Mouse (Mus musculus): ENCODE measurements around the gene Phlda1.
"Not testable (repeated sequence)": the region's sequence is repeated elsewhere in the genome, so short reads cannot be mapped to it uniquely, and the experiment has no call there.

The Phlda1 gene

DNA sequence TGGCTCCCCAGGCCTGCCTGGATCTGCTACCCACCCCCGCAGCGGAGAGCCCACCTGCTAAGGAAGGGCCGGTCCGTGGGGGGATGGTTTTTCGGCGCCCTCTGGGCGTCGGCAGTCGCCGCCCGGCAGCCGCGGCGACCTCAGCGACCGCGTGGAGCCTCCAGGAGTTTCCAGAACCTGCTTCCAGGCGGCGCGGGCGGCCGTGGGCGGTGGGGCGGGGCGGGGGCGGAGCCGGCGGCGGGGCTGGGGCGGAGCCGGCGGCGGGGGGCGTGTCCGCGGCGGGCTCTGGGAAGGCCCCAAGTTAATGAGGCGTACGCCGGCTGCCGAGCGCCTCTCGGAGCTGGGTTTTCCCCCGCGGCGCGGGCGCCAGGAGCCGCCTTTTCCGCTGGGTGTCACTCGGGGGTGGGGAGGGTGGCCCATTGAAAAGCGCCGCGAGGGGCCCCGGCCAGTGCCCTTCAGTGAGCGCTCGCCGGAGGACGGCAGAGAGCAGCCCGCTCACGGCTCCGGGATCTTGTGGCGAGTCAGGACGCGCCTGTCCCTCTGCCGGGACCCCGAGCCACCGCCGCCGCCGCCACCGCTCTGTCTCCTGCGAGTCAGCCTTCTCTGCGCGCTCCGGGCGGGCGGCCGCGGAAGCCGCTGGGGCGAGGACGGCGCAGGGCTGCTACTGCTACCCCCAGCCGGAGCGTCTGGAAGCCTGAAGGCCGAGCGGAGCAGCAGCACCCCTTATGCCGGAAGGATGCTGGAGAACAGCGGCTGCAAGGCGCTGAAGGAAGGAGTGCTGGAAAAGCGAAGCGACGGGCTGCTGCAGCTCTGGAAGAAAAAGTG, at the start of gene Phlda1:
Gene Phlda1, plus strand, starts transcription at position 186 of the 825 bp plus-strand sequence.
- peak; percentile 98 for DNase-seq (ENCODE audit: low spot score)

DNA sequence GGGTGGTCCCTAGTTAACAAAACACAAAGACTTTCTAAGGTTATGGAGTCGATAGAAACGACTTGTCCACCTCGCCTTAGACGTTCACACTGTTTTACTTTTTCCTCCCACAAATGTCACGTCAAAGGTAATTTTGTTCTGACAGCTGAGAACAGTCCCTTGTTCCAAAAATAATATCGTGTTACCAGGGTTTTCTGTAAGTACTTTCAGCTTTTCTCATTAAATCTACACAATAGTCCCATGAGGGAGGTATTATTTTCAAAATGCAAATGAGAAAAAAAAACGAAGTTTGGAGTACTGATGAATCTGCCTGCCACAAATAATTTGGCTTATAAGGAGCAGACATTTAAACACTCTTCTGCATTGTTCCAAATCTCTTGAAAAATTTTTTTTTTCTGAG, 48.0 kb upstream of the Phlda1 start:
- DNase-seq (ENCODE audit: low spot score): no peak

DNA sequence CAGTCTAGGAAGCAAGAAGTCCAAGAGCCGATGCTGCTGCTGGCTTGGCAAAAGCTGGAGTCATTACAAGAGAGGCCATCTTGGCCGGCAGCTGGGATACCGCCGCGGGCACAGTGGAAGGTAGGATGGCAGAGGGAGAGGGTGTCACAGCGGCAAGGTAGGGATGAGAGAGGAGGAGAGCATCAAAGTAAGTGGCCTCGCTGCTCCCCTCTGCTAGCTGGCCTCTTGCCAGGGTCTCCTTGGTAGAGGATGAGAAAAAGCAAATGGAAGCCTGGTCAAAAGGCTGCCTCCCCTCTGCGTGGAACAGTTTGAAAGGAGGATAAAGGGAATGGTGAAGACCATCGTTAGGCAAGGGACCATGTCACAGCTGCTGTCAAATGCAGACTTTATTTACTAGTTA, 47.0 kb upstream of the Phlda1 start:
- DNase-seq (ENCODE audit: low spot score): no peak

DNA sequence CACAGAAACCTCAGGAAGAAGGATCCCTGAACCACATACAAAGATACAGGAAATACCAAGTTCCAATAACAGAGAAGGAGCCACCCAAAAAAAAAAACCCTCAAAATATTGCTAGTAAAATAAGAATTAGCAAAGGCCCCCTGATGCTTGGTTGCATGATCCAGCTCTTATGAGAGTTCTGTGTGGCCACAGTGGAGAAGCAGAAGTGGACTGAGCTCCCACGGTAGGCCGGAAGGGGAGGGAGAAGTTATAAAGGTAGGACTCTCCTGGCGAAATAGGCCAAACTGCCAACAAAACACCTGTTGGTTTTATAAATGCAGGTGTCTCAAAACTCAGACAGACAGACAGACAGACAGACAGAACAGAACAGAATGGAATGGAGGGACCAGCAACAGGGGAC, 46.2 kb upstream of the Phlda1 start:
- no peak for DNase-seq (ENCODE audit: low spot score)

DNA sequence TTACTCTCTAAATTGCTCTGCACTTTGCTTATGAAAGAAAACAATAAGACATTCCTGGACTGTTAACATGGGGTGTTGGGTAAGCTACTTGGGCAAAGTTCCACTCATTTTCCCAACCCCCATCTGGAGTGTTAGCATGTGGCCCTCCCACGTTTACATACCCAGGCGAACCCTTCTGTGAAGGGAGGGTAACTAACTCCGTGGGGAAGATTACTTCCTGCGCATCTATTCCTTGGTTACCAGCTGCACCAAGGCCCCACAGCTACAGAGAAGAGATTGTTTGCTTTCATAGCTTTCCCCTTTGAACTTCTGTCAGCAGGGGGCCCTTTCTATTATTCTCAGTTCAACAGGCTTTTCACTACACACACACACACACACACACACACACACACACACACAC, 45.7 kb upstream of the Phlda1 start:
- no peak for DNase-seq (ENCODE audit: low spot score)

DNA sequence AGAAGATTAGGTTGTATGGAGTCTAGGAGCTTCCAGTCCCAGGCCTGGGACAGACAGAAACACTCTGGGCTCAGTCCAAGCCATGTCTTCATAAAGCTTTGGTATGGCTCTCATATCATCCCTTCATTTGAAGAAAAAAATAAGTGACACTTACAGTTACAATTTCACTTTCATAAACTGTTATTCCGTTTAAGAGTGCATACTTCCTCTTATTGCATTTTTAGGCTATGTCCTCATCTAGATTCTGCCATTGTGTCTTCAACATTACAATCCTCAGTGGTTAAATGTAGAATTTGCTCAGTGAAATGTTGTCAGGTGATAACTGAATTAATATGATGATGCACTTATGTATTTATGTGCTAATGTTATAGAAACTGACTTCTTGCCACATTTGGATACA, 41.3 kb upstream of the Phlda1 start:
- no peak for DNase-seq (ENCODE audit: low spot score)

DNA sequence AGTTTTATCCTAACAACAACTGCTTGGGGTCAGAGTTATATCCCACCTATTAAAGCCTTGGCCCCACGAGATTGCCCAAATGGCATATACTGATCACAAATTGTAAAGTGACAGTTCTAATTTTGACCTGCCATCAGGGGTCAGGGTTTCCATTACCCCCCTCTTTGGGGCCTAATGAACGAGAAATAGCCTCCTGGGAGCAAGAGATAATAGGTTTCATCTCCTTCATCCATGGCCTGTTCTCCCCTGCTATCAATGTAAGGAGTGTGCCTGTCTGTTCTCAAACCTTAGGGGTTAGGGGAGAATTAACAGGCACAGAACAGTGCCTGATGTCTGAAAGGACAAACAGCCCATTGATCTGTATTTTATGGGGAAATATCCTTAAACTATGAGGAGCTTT, 40.7 kb upstream of the Phlda1 start:
- no peak for DNase-seq (ENCODE audit: low spot score)

DNA sequence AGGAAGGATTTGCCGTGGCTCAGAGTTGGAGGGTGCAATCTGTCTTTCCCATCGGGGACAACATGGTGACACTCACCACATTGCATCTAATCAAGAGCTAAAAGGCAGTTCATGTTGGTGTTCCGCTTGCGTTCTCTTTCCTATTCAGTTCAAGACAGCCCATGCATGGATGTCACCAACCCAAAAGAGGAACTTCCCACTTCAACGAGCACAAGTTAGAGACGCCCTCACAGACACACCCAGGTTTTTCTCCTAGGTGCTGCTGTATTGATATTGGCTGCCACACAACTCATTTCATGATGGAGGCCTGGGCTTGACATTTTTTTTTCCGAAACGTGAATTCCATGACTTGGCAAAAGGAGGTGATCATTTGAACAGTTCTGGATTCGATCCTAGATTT, 34.9 kb upstream of the Phlda1 start:
- DNase-seq (ENCODE audit: low spot score): no peak

DNA sequence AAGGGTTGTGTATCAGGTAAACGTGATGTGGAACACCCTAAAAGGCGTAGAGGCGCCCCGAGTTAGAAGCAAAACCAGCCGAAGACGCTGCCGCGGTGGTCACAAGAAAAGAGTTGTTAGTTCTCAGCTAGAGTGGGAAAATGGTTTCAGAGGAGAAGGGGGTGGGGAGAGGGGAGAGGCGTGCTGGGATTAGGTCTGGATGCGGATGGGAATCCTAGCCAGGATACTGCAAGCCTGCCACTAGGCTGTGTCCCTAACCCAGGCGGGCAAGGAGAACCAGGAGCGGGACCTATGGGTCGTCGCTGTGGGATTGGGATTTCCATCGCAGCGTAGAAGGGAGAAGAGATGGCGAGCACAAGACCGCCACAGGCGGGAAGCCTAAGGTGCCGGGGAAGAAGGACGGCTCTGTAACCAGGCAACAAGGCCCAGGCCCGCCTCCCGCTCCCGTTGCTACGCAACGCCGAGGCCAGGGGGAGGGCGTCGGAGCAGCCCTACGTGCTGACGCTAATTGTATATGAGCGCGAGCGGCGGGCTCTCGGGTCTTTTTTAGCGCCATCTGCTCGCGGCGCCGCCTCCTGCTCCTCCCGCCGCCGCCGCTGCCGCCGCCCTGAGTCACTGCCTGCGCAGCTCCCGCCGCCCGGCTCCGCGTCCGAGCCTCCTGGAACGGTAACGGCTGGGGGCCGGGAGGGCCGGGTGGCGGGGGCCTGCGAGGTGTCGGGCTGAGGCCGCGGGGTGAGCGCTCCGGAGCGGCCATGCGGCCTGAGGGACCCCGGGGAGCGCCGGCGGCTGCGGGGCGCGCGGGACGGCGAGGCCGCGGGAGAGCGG, 33.2 kb upstream of the Phlda1 start, which contains the start of gene Nap1l1:
Gene Nap1l1, plus strand, starts transcription at position 538 of the 825 bp plus-strand sequence.
- peak; percentile 100 for DNase-seq (ENCODE audit: low spot score)

DNA sequence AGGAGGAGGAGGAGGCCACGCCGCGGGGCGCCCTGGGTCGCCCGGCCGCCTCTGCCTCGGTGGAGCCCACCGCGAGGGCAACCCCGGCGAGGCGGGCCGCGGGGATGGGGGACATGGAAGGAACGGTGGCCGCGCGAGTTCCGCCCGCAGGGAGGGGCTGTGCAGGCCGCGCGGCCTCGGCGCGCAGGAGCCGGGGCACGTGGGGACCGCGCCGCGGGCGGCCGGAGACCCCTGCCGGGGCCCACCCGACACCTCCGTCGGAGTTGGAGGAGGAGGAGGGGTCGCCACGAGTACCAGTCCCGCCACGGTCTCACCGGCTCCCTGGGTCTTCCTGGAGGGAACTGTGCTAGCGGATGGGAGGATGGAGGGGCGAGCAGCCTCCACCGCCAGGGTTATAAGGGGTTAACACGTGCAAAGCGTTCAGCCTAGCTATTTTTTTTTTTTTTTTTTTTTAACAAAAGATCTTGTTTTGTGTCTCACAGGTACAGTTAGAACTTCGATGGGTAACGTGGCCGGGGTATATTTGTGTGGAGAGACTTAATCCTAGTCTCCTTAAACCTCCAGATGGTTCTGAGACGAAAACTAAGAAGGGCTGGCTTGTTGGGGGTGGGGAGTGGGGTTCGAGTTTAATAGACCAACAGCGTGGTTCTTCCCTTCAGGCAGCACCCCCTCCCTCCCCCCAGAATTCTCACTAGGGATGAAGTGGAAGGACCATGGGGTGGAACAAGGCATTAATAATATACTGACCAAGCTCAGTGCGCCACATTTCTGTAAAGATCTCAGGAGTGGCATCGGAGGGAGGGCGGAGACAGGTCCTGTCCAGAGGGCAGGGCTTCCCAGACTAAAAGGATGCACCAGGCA, 32.3 kb upstream of the Phlda1 start:
- peak; percentile 76 for DNase-seq (ENCODE audit: low spot score)

DNA sequence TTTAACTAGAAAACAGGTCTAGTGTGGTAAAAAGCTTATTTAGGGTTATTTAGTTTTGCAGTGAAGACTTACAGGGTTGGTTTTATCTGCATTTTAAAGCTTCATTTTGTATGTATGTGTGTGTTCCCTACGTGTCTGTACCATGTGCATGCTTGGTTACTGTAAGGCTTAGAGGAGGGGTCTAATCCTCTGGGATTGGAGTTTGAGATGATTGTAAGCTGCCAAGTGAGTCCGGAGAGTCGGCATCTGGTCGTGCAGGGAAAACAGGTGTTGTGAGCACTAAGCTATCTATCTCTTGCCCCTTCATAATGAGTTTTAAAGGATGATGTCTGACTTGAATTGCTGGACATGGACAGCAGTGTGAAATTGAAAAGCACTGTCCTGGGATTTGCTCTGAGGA, 29.8 kb upstream of the Phlda1 start:
- peak; percentile 36 for DNase-seq (ENCODE audit: low spot score)

DNA sequence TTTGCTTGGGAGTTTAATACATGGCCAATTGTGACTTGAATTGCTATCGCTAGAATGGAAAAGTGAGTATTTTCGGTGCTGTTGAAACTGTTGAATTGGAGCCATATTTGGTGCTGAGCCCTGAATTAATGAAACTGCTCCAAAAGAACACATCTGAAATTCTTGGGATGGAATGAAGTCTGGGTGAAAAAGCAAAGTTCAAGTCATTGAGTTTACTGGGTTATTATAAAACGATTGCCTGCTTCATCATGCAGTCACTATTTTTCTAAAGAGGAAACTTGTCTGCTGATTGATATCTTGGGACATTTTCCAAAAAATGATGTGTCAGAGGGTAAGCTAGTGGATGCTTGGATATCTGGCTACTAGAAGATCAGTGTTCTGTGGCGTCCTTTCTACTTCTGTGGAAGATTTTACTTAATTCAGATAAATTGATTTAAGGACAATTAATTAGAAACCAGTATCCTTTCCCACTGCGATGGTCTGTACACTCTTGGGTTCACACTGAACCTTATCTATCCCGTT, 29.0 kb upstream of the Phlda1 start:
- DNase-seq (ENCODE audit: low spot score): peak; percentile 48

DNA sequence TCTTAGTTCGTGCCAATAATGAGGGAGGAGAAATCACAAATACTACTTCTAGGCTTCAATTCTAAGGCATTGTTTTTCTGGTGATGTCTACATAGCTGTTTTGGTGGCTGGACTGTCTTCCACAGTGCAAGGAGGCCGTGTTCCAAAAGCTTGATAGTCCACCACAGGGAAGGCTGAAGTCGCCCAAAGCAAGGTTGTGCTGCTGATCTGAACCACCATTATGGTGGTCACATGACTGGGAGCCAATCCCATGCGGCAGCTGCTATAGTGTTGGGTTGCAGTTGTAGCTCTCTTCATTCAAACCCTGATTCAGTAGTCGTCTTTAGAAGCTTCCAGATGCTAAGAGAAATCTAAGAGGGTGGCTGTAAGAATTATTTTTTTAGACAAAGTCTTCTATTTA, 26.5 kb upstream of the Phlda1 start:
- DNase-seq (ENCODE audit: low spot score): no peak

DNA sequence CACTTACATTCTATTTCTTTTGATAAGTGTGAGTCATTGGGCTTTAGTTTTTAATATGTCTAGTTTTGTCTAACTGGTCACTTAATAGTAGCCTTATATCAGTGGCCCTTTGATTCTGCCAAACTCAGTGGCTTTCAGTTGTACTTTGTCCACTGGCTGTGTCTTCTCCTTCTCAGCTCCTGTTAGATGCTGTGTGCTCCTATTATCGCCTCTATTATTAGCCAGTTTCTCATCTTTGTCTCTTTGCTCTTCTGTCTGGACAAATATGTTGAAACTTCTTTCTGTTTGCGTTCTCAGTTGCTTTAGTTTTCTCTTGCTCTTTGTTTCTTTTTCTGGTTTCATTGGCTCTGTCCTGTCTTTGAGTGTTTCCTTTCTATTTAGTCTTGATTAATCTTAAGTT, 23.4 kb upstream of the Phlda1 start:
- DNase-seq (ENCODE audit: low spot score): no peak

DNA sequence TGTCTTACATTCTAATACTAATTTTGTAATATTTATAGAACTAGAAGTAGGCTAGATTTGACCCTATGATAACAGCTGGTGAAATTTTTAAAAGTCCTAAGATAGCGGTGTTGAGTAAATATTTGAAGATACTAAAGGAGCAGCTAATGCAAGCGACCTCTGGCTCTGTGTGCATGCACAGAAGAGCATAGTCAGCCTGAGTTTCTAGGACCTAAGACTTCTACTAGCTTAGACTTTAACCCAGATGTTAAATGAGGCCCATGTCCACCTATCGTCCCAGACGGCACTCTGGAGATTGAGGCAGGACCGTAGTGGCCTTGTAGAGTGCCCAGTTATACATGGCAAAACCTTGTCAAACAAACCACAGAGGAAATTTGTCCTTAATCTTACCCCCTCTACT, 22.0 kb upstream of the Phlda1 start:
- DNase-seq (ENCODE audit: low spot score): no peak

DNA sequence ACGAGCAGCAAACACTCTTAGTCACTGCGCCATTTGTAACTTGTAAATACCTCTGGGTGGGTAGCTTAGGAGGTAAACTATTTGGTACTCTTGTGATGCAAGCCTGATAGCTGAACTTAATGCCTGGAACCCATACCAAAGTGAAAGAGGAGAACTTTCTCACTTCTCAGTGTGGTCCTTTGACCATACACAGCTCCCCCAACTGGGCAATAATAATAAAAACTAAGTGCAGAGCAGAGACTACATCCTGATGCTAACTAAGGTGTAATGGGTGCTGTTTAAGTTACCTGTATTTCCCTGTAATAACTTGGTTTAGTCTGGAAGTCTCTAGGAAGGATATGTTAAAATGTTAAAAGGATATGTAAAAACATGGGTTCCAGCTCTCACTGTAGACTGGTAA, 17.3 kb upstream of the Phlda1 start:
- no peak for DNase-seq (ENCODE audit: low spot score)

DNA sequence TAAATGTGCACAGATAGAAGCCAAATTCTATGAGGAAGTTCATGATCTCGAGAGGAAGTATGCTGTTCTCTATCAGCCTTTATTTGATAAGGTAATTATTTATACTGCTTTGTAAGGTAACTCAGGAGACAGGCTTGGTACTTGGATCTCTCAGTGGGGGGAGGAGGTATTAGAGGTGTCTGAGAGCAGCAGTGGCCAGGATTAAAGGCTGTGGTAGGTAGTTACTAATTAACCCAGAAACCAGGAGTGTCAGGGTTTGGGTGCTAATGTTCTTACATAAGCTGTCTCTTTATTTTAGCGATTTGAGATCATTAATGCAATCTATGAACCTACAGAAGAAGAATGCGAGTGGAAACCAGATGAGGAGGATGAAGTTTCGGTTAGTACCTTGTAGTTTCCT, 16.0 kb upstream of the Phlda1 start:
- not testable (repeated sequence) for DNase-seq (ENCODE audit: low spot score)

DNA sequence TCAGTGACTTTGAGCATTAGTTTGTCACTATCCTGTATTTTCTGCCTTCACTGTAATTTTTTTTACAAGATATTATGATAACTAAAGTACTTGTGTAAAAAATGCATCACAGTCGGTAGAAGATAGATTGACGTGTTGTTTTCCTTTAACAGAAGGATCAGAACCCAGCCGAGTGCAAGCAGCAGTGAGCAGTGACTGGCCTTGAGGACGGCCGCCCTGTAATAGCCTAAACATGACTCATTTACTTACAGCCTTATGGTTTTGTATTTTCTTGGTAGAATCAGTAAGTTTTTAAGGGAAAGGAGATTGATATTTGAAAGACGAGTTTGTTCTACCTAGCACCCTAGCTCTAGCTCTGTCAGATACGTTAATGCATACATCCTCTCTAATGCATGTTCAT, 10.2 kb upstream of the Phlda1 start:
- no peak for DNase-seq (ENCODE audit: low spot score)

DNA sequence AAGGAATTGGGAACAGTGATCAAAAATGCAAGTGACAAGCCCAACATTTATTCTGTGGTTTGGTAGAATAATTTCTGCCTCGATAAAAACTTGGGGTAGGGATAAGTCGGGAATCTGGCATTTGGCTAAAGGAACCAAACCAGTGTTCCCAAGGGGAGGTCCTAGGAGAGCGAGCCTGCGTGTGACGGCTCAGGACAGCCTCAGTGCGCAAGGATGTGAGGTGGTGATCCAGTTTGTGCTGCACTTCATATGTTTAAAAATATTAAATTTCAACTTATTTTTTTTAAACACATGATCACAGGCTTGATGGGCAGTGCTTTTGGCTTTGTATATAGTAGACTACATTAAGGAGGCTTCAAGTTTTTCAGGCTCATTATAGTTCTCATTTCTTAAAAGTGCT, 6.2 kb upstream of the Phlda1 start:
- no peak for DNase-seq (ENCODE audit: low spot score)

DNA sequence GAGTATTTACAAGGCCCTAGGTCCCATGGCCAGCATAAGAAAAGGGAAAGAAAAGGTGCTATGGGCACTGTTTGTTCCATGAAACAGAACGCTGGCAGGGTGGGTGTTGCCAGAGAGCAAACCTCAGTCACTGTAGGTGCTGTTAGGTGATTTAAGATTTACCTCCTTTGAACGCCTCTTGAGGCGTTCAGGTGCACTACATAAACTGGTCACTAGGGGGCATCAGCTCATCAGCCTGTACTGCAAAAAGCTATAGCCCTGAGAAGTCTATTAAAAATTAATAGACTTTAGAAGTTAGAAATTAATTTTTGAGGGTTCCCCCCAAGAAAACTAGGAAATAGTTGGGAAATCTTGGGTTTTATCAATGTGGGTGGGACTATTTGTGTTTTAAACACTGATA, 3.0 kb upstream of the Phlda1 start:
- peak; percentile 87 for DNase-seq (ENCODE audit: low spot score)

DNA sequence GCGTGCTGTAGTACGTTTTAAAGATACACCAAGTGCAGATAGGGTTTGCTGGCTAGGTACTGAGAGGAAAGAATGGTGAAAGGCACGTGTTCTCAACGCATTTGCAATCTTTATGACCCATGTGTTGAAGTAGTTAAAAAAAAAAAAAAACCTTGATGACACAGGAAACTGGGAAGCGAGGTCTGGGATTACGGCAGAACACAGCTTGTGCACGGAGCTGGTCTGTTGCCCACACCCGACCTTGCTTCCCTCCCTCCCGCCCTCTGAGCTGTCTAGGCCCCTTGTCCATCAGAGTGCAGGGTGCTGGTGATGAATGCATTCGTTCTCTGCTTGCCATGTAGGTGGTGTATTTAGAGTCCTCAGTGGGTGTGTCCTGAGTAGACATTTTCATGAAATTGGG, 2.4 kb upstream of the Phlda1 start:
- no peak for DNase-seq (ENCODE audit: low spot score)

DNA sequence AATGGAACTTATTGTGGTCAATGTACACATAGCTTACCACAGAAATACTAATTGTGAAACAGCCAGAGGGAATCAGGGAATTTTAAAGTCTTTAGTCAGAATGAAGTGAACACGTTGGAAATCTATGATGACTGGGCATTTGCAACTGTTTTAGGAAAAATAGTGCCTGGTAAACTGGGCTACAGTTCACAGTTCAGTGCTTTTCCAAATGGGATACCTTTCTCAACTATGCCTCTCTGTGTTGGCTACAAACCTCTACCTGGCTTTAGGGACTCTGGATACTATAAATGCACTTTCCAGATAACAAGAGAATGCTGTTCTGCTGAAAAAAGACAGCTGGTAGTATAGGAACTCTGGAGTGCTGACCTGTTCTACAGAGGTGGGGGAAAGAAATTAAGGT, 1.5 kb upstream of the Phlda1 start:
- no peak for DNase-seq (ENCODE audit: low spot score)

Measured in MN1 (cell line).